Mouse (Mus musculus) E14TG2a.4 (cell line): ENCODE measurements around the gene Exosc5.

Experiments
- CTCF ChIP-seq: conservative IDR thresholded peaks from 2 replicates; pipeline ENCODE4 v1.5.1; 2014; ENCODE audit warnings: low read length
- POU5F1 ChIP-seq: IDR thresholded peaks from 2 replicates; pipeline ENCODE4 v1.6.1; 2014; ENCODE audit warnings: low read length, borderline replicate concordance

DNA sequence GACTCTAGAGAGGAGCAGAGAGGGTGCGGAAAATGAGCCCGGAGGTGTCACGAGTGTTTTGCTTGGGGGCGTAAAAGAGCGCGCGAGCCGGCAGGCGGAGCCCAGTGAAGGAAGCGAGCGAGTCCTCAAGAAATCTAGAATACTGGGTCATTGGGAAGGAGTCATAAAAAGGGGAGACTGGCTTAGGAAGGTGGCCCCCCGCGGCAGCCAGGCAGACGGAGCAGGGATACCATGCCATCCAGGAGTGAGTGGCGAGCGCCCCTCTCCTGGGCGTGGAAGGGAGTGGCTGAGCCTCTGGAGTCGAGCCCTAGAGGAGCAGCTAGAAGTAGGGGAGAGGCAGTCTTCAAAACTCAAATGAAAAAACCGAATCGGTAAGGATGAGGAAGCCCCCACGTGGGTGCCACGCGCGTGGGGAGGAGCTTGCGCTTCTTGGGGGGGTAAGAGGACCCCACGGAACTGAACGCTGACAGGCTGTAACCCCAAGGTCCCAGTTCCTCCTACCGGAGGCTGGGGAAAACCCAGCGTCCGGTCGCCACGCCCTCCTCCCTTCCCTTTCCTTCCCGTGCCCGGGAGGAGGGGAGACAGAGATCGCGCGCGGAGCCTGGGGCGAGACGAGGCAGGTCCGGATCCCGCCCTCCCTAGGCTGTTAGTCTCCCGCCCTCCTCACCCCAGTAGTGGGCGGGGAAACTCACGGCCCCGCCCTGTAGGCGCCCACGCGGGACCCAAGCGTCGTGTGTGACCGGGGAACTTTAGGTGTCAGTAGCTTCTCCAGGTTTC, 30.0 kb downstream of the Exosc5 start:
- no peak for TF ChIP-seq CTCF
- no peak for TF ChIP-seq POU5F1
